Mouse (Mus musculus) monocyte, adult 2 months (primary cell): ENCODE results near the gene Lcorl.
"Not testable (repeated sequence)": the region's sequence is repeated elsewhere in the genome, so short reads cannot be mapped to it uniquely, and the experiment has no call there.

Experiments
- DNase-seq, 2 experiments: peaks; one replicate each; pipeline ENCODE4 v3.0.0; 2022; ENCODE audit warnings: low spot score in 2 of 2, low read depth in 1 of 2

The Lcorl gene

GRCm38 (mm10) chr5:45709653-45710052 is 147.8 kb downstream of the Lcorl start:
- no peak for DNase-seq

- no peak for DNase-seq
Observed at GRCm38 (mm10) chr5:45706811-45707210, 150.6 kb downstream of the Lcorl start.

- no peak for DNase-seq
Observed at GRCm38 (mm10) chr5:45691678-45692077, 165.7 kb downstream of the Lcorl start.

- no peak for DNase-seq
Observed at GRCm38 (mm10) chr5:45690802-45691201, 166.6 kb downstream of the Lcorl start.

GRCm38 (mm10) chr5:45689152-45689551 is 168.3 kb downstream of the Lcorl start:
- DNase-seq, result no peak

- no peak for DNase-seq
Observed at GRCm38 (mm10) chr5:45686223-45686622, 171.2 kb downstream of the Lcorl start.

GRCm38 (mm10) chr5:45685243-45685642 is 172.2 kb downstream of the Lcorl start:
- no peak for DNase-seq

GRCm38 (mm10) chr5:45683388-45683787 is 174.0 kb downstream of the Lcorl start:
- DNase-seq, result no peak

GRCm38 (mm10) chr5:45679955-45680354 is 177.5 kb downstream of the Lcorl start:
- DNase-seq, result no peak

- no peak for DNase-seq
Observed at GRCm38 (mm10) chr5:45677639-45678038, 179.8 kb downstream of the Lcorl start.

- no peak for DNase-seq
Observed at GRCm38 (mm10) chr5:45675032-45675431, 182.4 kb downstream of the Lcorl start.

GRCm38 (mm10) chr5:45670894-45671494 is 186.4 kb downstream of the Lcorl start:
- DNase-seq, result no peak

- DNase-seq, result no peak
Observed at GRCm38 (mm10) chr5:45670280-45670670, 187.1 kb downstream of the Lcorl start.

GRCm38 (mm10) chr5:45669598-45670279 is 187.7 kb downstream of the Lcorl start, which contains the start of gene Ncapg:
Ncapg (plus strand) TSS chr5:45669919.
- DNase-seq, result peak; percentile 96 to 97

GRCm38 (mm10) chr5:45669234-45669597 is 188.2 kb downstream of the Lcorl start:
- peak in 1 of 2 experiments; percentile 5 for DNase-seq

- no peak for DNase-seq
Observed at GRCm38 (mm10) chr5:45668831-45669230, 188.6 kb downstream of the Lcorl start.

GRCm38 (mm10) chr5:45668324-45668723 is 189.1 kb downstream of the Lcorl start:
- DNase-seq, result no peak

GRCm38 (mm10) chr5:45658406-45658805 is 199.0 kb downstream of the Lcorl start:
- DNase-seq, result not testable (repeated sequence)

GRCm38 (mm10) chr5:45651026-45651703 is 206.2 kb downstream of the Lcorl start:
- DNase-seq, result no peak
